Mouse (Mus musculus) retina, embryonic 14.5 days (tissue): Measurements from ENCODE around the gene Mrtfa.

Source experiments
- DNase-seq: peaks from one replicate; pipeline ENCODE4 v3.0.0-alpha.2; 2015; ENCODE audit warnings: low spot score

Gene Mrtfa

DNA sequence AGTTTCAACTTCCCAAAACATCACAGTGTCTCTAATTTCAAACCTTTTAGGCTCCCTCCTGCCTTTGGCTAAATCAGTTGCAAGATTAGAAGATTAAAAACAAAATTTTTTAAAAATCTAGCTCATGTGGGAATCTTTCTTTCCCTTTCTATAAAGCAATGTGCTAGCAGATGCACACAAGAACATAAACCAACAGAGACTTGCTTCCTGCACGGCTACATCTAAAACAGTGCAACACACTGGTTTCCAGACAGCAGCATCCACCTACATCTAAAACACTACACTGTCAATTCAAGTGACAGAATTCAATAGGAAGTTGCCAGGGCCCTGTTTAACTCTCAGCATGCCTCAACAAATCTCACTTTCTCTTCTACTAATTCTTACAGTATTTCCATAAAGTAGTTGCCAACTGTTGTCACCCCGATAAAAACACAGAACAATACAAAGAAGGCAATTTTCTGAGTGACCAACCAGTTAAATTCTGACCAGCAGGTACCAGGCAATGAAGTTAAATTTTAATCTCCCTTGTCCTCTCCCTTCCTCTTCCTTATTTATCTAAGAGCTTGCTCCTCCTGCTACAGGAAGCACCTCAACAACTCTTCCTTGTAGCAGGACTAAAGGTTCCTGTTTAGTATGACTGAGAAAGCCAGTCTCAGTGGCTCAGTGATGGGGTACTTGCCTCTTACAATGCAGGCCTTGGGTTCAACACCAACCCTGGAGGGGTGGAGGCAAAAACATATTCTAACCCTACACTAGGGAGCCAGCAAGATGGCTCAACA, 35.5 kb downstream of the Mrtfa start:
- no peak for DNase-seq

- DNase-seq: no peak
Observed at GRCm38 (mm10) chr15:81141956-81142576, 48.5 kb downstream of the Mrtfa start.

- DNase-seq: no peak
Observed at GRCm38 (mm10) chr15:81140004-81140403, 50.6 kb downstream of the Mrtfa start.

DNA sequence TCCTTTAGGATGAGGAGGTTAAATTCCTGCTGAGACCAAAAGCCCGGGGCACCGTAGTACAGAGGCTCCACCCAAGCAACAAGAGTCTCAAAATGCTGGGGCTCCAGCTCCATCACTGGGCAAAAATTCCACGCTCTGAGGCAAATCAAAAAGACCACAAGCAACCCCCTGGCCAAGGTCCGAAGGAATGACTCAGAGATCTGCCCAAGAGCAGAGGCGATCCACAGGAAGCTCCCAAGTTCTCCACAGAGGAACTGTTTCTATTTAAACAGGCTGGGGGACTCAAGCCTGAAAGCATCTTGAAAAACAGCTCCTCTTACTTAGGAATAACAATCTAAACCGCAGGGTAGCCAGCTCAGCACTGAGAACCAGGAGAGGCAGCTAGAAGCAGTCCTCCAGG, 53.3 kb downstream of the Mrtfa start:
- DNase-seq: no peak

- no peak for DNase-seq
Observed at GRCm38 (mm10) chr15:81133781-81134180, 56.8 kb downstream of the Mrtfa start.

DNA sequence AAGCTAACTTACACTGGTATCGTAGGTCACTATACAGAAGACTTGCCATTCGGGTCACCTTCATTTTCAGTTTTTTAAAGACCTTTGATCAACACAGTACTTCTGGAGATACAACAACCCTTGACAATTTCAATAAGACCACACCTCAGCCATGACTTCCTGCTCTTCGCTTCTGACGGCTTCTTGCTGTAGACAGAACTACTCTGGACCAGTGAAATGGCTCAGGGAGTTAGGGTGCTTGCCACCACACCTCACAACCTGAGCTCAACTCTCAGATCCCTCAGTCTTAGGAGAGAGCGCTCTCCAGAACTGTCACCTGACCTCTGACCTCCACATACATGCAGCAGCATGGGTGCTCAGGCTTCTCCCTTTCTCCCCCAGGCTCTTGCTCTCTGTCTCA, 59.4 kb downstream of the Mrtfa start:
- no peak for DNase-seq

DNA sequence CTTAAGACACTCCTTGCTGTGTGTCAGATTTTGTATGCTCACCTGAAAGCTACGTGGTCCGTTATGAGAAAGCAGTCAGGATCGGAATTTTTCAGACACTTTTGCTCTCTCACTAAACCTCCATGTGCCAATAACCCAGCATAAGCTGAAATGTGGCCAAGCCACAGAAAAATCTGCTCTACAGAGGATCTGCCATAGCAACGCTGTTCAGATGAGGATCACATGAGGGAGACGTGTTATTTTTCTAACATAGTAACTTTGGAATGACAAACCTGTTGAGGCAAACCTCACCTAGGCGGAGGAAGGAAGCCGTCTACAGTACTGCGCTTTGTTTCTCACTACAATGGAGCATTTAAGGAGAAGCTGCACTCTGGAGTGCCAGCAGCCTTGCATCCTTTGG, 60.6 kb downstream of the Mrtfa start:
- no peak for DNase-seq

DNA sequence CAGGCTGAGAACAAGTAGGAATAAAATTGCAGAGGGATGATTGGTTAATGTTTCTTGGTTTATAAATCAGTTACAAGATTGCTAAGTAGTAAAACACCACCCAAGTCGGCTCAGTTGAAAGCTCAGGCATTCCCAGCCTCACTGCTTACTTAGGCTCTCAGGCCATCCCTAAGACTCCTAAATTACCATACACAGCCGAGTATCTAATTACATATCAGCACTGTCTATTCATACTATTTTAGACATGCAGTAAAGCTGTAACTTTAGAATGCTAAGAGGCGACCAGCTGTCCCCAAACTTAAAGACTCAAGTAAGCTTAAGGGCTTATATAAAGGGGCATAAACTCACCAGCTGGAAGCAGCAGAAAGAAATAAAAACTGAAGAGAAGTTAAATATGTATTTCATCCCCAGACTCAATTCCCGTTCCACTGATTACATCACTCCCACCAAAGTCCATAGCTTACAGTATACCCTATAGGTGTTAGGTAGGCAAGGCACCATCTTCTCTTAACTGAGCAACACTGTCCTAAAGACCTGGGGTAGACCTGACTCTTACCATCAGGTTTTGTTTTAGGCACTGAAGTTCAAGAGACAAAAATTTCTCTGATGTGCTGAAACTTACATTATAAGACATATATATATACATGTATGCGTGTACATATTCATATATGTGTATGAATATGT, 62.3 kb downstream of the Mrtfa start:
- no peak for DNase-seq

DNA sequence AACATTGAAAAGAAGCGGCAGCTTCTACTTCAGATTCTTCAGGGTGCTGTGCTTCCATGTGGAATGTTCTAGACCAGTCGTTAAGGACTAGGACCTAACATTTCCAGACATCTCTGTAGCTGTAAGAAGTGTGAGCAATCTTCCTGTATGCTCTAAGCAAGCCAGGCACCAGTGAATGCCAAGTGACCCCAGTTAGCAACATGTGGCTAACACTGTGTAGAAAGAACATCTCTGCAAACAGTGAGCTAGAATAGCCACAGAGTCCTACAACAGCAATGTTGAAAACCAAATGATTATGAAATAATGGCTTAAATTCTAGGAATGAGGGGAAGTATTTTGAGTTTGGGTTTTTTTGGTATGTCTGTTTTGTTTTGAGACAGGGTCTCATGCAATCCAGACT, 66.3 kb downstream of the Mrtfa start:
- DNase-seq: no peak

GRCm38 (mm10) chr15:81123122-81123521, 67.4 kb downstream of the Mrtfa start:
- no peak for DNase-seq

DNA sequence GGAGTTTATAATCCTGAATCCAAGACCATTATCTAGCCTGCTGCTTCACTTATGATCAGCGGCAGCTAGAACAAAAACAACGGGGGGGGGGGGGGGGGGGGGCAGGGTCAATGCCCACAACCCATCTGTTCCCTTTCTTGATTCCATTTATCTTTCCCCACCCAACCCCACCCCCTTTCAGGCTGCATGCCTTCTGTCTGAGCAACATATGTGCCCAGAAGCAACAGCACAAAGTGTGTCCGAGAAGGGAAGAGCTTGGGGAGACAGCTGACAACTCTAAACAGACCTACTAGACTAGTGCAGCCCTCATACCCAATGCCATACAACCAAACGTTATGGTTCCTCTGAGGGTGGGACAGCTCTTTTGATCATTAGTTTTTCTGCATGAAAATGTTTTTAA, 68.0 kb downstream of the Mrtfa start:
- DNase-seq: peak; percentile 38

DNA sequence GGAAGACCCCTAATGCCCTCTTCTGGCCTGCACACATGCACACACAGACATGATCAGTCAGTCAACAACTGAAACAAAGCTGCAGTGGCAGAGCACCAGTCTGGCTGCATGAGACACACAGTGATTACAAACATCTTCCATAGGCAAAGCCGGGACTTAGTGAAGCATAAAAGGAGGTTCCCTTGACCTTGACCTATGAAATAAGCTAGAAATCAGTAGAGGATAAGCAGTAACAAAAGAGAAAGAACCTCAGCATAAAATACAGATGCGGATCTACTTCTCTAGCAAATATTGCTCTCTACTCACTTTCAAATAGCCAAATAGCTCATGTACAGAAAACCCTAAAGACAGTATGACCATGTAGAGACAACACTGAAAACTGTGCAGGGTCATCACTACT, 68.5 kb downstream of the Mrtfa start:
- DNase-seq: peak; percentile 39

DNA sequence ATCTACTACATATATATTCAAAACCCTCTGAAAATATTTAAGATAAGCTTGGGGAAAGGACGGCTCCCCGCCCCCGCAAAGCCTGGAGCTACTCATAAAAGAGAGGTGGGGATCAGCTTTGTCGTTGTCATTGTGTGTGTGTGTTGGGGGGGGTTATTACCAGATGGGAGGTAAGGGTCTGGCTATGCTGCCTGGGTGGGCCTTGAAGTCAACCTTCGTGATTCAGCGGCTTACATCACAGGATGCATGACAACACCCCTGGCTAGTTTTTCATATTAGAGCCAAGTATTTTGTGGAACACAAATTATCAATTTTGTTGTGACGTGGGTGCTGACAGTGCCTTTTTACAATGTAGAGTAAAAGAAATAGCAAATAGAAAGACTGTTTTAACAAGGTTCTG, 69.6 kb downstream of the Mrtfa start:
- no peak for DNase-seq

GRCm38 (mm10) chr15:81120140-81120539, 70.4 kb downstream of the Mrtfa start:
- no peak for DNase-seq

DNA sequence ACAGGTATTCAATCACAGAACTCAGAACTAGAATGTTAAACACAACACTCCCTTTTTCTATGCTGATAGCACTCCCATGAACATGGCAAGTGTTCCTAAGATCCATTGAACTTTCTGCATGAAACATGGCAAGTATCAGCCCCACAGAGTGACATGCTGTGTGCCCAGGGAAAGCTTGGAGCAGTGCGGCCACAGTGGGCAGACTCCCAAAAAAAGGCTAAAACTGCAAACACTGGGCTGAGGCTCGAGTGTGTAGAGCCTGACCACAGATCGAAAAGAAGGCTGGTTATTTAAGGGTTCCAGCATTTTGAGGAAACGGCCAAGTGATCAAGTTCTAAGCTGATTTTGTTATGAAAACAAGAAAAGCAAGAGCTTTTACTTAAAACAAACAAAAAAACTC, 72.3 kb downstream of the Mrtfa start:
- no peak for DNase-seq

- DNase-seq: no peak
Observed at GRCm38 (mm10) chr15:81112589-81112988, 78.0 kb downstream of the Mrtfa start.

DNA sequence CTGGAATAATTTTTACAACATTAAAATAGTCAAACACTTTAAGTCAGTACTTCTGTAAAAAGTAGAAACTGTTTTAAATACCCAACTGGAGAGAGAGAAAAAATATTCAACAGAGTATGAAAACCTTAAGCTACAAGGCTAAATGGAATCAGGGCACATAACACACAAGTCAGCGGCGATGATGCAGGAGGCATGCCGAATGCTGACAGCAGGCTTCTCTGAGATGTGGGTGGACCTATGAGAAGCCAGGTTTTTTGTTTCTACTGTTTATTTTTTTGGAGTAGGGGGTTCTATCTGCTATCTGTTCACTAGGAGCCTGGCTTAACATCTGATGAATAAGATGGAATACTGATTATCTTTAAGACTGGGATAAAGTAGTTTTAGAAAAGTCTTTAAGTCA, 80.2 kb downstream of the Mrtfa start:
- DNase-seq: no peak

DNA sequence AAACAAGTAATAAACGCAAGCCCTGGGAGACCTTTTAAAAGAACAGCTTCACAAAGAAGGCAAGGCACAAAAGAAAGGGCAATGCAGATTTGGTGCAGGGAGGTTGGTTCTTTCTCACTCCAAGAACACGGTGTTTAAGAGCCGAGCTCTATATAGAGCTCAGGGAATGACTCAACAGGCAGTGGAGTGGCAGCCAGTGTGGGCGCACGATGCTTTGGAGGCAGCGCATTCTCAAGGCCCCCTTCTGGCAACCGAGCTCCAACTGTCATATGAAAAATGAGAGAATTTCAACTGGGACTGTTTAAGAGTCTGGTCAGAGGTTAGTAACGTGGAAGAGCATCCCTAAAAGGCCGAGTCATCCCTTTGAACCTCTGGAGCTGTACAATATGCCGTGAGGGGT, 84.6 kb downstream of the Mrtfa start:
- no peak for DNase-seq

GRCm38 (mm10) chr15:81104585-81105259, 85.8 kb downstream of the Mrtfa start:
- no peak for DNase-seq

- no peak for DNase-seq
Observed at GRCm38 (mm10) chr15:81103500-81103899, 87.1 kb downstream of the Mrtfa start.

DNA sequence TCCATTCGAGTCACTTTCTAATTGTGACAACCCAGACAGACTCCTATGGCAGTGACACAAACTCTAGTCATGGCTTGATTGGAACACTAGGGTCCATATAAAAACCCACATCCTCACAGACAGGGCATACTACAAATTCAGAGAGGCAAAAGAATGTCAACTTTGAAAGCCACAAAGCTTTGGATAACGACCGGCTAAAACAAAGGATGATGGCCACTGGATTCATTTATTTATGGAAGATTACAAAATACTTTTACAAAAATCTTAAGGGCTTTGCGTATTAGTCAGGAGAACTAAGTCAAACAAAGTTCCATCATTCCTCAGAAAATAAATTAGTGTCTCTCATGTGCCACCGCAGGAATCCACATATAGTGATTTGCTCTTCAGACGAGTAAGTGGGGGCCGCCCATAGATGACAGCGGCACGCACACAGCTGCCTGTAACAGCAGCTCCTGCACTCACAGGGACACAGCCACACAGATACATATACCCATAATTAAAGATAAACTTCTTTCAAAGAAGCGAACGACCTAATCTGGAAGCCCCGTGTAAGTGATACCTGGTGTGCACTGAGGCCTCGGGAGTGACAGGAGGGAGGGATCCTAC, 88.2 kb downstream of the Mrtfa start:
- DNase-seq: no peak

GRCm38 (mm10) chr15:81101316-81101715, 89.2 kb downstream of the Mrtfa start:
- no peak for DNase-seq
